Mouse (Mus musculus) right cerebral cortex, postnatal 25 days (tissue): ENCODE results near the gene Spata13.
A peak's percentile ranks its signal among the peaks of the same experiment; 100 is the strongest.

Experiments
- DNase-seq: peaks from one replicate; pipeline ENCODE4 v3.0.0; 2022

Gene Spata13

DNA sequence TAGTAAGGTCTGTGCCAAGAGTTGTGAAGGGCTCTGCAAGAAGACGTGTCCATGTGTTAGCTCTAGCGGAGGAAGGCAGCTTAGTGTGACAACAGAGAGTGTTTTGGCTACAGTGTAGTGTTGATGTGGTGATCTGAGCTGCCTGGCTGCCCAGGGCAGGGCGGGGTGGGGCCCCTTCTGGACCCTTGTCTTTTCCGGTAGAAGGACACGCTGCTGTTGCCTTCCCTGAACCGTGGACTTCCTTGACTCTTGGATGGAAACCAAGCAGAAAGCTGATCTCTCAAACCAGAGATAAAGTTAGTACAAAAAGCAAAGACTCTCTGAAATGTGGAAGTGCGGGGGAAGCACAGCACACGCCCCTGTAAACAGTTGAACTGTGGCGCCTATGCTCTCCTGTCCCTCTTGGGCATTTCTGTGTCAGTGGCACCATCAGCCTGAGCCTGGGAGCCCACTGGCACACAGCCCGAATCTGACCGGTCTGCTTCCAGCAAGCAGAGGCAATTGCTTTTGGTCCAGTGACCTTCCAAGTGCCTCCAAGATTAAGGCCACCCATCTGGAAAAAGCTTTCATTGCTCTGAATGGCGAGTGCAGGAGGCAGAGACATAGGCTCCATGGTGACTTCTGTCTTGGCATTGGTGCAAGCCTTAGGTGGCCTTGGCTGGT is 48.7 kb downstream of the Spata13 start:
- DNase-seq = no peak

DNA sequence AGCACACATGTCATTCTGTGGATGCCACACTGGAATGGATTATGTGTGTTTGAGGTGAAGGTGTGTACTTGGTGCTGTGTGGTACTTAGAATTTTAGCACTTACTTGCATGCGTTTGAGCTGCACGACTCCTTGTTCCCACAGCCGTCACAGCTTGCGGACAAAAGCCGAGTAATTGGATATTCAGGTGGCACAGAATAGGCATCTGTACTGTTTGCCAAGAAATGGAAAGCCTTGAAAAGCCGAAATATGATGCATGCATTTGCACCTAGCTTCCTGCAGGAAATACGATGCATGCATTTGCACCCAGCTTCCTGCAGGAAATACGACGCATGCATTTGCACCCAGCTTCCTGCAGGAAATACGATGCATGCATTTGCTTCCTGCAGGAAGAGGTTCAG is 50.2 kb downstream of the Spata13 start:
- no peak for DNase-seq

DNA sequence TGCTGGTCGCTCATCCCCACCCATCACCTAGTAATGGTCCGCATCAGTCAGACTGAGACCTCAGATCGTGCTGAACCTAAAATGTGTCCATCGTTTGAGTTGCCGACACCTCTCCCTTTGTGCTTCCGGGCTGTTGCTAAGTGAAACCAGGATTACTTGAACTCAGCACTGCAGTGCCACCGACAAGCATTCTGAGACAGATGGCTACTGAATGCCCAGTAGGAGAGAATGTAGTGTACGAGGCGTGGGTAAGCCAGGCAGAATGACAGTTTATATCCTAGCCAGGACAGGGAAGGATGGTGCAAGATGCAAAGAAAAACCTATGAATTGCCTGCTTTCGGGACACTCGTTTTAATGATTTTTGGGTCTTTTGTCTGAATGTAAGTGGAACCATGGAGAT is 52.9 kb downstream of the Spata13 start:
- no peak for DNase-seq

- DNase-seq = no peak
Measured at GRCm38 (mm10) chr14:60687241-60687640, 53.4 kb downstream of the Spata13 start.

DNA sequence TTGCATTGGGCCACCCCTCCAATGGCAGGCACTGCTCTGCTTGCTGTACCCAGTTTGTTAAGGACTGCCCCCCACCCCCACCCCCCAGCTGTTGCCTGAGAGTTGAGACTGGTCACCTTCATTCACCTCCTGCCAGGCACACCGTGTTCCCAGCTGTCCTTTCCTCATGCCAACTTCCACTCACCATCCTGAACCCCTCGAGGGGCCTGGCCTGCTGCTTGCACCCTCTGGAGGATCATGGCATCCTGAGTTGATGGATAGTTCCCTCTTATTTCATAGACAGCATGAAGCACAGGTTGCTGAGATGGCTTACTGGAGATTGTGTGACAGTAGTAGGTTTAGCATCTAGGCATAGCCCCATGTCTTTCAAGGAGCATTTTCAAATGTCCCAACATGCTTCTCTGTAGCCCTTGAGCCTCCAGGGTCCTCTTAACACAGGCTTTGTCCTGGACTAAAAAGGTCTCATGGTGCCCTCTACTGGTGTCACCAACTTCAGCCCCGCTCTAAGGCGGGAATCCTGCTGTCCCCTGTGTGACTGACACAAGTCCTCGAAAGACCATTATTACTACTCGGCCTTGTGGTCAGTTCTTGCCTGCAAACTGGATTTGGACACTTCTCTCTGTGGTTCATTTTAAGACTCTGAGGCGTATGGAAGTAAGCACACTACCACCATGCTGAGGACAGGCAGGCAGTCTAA is 54.9 kb downstream of the Spata13 start:
- DNase-seq = no peak

DNA sequence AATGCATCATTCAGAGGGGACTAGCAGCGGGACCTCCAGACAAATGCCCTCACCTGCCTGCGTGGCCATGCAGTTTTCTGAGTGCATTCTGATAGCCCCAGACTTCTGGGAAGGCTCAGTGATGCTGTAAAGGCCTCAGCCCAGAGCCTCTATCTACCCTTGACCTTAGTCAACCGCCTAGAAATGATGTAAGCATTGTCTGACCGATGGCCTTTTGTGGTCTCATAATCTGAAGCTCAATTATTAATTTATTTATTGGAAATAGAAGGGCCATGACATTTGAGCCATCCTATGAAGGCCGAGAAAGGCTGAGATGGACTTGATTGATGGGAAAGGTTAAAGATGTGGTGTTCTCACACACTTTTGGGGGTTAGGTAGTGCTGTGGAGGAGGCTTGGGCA is 56.0 kb downstream of the Spata13 start:
- no peak for DNase-seq

DNA sequence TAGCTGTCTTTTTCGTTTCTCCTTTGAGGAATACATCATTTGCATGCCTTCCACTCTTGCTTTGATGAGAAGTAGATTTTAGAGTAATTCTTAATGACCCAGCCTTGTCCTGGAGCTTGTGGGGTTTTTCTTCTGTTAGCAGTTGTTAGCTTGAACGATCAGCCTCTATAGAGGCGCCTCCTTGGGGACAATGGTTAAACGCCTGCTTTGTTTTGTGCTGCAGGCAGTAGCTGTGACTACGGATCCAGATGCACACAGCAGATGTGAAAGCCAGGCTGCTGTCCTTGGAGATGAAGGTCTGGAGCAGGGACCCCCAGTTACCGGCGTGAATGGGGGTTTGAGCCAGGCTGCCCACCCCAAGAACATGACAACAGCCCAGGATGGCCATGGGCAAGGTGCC is 56.8 kb downstream of the Spata13 start:
- no peak for DNase-seq

DNA sequence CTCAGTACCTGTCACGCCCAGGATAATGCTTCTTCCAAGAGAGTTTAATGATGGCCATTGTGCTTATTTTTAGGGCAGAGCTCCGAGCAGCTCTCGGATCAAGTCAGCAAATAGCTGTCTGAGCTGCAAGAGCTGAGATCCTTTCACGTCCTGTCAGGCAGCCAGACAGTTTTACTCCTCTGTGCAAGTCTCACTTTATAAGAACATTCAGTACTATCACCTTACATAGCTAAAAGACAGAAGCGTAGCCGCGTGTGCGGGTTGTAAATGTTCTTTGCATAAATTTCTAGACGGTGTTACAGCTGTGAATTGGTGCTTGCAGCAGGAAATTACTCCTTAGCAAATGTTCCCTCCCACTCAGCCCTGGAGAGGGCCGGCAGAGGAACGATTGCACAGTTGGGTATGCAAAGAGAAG is 59.3 kb downstream of the Spata13 start:
- peak; percentile 42 for DNase-seq

- no peak for DNase-seq
Measured at GRCm38 (mm10) chr14:60693666-60694065, 59.9 kb downstream of the Spata13 start.

DNA sequence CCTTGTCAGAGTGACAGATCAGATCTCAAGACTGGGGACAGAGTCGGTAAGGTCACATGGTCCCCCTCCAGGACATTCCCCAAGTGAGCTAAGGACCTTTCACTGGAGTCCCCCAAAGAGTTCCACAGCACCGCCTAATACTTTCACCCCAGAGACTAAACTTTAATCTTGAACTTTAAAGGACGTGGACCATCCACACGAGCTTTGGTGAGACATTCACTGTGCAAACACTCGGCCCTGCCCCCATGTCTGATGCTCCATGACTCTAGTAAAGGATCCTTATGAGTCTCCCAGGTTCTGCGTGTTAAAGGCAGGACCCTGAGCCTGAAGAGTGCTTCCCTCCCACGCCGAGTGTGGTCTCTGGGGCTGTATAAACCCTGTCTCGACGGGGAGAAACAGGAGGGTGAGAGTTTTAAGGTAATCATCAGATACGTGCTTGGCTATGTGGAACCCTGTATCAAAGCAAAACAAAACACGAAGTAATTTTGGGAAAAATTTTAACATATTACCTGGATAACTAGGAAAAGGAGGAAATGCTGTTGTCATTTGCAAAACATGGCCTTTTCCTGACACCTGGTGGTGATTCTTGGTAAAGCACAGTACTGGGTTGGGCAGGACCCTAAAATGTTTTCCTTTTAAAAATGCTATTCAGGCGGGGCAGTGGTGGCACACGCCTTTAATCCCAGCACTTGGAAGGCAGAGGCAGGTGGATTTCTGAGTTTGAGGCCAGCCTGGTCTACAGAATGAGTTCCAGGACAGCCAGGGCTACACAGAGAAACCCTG is 60.6 kb downstream of the Spata13 start:
- DNase-seq = no peak

- DNase-seq = no peak
Measured at GRCm38 (mm10) chr14:60697351-60697750, 63.5 kb downstream of the Spata13 start.

GRCm38 (mm10) chr14:60698980-60699379 is 65.2 kb downstream of the Spata13 start:
- DNase-seq = no peak

GRCm38 (mm10) chr14:60702377-60703140 is 68.8 kb downstream of the Spata13 start:
- DNase-seq = no peak

DNA sequence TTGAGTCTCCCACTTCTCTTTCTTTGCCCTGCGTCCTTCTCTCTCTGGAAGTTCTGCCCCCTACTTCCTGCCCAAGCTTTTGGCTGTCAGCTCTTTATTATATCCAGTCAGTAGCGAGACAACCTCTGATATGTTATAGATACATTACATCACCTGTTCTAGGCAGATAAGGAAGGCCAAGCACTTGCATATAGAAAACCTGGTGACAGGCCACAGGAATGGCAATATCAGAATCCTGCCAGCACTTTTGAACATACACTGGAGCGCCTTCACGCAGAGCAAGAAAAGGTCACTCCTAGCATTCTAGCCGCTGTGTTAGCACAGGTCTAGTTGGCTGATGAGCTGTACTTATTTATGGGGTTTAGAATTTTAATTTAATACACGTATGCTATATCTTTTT is 70.7 kb downstream of the Spata13 start:
- DNase-seq = no peak

DNA sequence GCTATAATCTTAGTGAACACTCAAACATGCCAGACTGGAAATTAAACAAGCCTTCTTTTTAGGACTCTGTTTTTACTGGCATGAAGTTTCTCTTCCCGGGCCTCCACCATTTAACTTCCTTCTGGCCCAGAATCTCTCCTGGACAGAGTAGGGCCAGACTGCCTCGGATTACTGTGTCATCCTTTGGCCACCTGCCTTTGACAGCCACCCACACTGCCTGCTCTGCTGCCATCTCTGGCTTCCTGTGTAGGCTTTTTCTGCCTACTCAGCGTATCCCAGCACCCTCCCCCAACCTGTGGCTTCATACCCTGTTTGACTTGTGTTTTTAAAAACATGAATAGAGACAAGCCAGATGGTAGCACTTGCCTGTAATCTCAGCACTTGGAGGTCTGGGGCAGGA is 71.2 kb downstream of the Spata13 start:
- peak; percentile 51 for DNase-seq

GRCm38 (mm10) chr14:60709192-60709591 is 75.4 kb downstream of the Spata13 start:
- no peak for DNase-seq

DNA sequence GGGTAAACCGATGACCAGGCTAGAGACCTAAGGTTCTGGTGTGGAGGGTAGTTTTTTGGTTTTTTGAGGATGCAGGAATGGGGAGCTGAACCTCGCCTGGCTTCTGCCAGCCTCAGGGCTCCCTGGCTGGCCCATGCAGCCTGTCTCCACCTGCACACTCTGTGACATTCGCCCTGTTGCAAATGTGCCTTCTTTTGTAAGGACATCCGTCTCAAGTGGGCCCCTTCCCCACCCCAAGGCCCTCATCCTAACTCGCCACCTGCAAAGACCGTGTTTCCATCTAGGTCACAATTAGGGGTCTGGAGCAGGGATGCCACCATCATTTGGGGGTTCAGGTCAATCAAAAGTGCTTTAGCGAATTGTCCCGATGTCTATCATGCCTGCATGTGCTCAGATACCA is 75.9 kb downstream of the Spata13 start:
- DNase-seq = no peak

DNA sequence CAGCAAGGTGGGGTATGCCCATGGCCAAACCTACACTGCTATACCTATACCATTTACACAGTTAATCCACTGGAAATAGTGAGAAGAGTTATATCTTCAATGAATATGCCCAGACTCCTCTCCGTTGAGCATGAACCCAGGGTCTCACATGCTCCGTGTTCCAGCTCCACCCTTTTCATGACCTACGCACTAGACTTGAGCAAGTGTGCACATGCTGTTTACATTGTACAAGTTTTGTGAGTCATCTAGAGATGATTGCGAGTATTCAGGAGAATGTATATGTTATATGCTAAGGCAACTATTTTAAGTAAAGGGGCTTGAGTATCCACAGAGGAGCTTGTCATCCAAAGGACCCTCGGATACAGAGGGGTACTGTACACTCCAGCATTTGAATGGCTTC is 77.4 kb downstream of the Spata13 start:
- DNase-seq = no peak

- DNase-seq = no peak
Measured at GRCm38 (mm10) chr14:60711590-60712288, 77.9 kb downstream of the Spata13 start.

DNA sequence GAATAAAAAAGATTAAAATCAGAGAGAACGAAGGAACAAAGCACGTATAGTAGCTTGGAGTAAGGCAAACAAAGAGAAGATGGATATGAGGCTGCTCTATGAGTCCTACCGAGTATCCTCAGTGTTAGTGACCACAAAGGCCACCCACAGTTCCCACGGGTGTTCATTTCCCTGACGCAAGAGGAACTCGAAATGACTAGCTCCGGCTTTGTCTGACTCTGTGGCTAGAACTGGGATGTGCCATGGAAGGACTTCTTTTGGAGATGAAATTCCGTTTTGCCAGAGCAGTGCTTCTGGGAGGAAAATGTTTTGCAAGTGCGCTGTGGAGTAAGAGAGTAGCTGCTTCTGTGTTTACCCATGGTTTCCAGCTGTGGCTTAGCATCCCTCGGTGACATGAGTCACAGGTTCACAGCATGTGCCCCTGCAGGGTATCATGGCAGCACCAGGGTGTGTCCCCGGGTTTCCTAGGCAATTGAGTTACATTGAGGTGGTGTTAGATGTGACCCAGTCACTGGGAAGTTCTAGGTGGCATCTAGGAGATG is 78.6 kb downstream of the Spata13 start:
- DNase-seq = no peak

DNA sequence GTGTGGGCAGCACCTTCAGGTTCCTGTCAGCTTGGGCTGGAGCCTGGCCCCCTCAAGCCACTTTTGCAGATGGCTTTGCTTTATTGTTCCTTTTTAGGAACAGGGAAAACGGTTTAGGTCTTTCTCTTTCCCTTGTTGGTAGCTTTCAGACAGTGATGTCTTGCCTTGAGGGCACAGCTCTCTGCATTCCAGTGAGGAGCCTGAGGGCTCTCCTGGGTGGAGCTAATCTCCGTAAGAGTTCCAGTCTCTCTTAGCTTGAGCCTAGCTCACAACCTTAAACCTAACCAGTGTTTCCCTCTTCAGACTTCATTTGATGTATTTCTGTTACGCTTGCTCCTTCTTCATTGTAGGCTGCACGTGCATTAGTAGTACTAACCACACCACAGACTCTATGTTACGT is 81.9 kb downstream of the Spata13 start:
- DNase-seq = no peak

GRCm38 (mm10) chr14:60721304-60721703 is 87.5 kb downstream of the Spata13 start:
- DNase-seq = no peak
